Mouse (Mus musculus) mesoderm, embryonic 11.5 days (tissue): ENCODE measurements around the gene Lztr1.

Experiments used
- DNase-seq: peaks from one replicate; pipeline ENCODE4 v3.0.0-alpha.2; 2012; ENCODE audit warnings: low read depth, low spot score

Gene Lztr1

GRCm38 (mm10) chr16:17508546-17509239 is at the start of gene Lztr1:
Gene Lztr1 (plus strand): TSS chr16:17508688.
- peak; percentile 90 for DNase-seq

DNA sequence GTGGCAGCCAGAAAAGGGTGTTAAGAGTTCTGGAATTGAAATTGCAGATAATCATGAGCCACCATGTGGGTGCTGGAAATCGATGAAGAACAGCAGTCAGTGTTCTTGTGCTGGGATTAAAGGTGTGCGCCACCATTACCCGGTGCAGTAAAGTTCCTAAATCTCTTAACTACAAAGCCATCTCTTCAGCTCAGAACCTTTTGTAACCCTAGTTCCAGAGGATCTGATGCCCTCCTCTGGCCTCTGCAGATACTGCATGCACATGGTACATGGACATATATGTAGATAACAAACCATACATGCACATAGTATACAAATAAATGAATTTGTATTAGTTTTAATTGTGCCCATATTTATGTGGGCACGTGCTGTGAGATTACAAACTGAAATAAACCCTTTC is 48.2 kb upstream of the Lztr1 start:
- peak; percentile 14 for DNase-seq

DNA sequence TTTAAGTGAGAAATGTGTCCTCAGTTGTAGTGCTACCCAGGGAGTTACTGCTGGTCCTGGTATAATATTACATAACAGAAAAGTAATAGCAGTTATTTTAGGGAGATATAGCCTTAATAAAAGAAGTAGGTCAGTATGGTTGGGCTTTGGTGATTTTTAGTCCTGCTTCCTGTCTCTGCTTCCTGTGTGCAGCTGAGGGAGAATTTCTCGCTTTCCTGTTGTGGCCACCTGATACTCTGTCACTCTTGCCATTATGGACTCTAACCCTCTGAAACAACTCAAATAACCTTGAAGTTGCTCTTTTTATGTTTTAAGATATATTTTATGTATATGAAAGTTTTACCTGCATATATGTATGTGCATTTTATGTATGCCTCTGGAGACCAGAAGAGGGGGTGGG is 46.9 kb upstream of the Lztr1 start:
- DNase-seq: no peak

- DNase-seq: no peak
Observed at GRCm38 (mm10) chr16:17463184-17463583, 45.3 kb upstream of the Lztr1 start.

GRCm38 (mm10) chr16:17466875-17467663 is 41.4 kb upstream of the Lztr1 start:
- no peak for DNase-seq

GRCm38 (mm10) chr16:17472498-17472897 is 36.0 kb upstream of the Lztr1 start:
- no peak for DNase-seq

DNA sequence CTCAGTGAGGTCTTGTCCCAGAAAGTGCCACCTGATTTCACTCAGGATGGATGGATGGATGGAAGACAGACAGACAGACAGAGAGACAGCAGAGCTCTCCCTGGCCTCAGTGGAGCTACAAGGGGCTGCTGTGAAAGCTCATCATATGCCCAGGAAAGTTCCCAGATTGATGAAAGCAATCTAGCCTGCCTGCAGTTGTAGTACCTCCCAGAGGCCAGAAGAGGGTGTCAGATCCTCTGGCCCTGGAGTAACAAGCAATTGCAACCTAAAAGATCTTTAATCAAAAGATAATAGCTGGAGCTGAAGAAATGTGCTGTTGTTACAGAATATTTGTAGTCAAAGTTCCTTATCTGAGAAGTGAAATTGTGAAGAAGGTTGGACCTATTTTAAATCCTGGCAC is 34.4 kb upstream of the Lztr1 start:
- DNase-seq: no peak

DNA sequence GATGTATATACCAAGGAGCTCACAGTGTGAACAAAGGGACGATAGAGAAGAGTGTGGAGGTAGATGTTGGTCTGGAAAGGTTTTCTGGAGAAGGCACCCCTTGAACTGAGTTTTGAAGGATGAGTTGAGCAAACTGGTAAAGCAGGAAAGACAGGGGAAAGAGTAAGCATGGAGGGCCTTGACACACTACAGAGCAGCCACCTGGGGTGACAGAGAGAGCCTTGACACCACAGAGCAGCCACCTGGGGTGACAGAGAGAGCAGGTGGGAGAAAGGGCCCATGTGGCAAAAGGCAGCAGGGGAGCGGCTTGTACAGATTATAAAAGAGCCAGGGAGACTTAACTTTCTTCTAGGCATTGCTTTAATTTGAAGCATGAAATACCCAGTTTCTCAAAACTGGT is 33.7 kb upstream of the Lztr1 start:
- DNase-seq: no peak

DNA sequence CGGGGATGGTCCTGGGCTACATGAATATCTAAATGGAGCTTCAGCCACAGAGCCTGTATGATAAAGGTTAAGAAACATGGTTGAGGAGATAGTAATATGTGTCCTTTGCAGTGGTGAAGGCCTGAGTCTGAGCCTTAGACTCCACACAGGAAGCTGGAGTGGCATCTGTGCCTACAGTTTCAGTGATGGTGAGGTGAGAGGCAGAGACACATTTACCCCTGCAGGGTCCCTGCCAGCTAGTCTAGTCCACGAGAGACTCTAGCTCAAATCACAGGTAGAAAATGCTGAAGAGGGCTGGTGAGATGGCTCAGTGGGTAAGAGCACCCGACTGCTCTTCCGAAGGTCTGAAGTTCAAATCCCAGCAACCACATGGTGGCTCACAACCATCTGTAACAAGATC is 33.2 kb upstream of the Lztr1 start:
- DNase-seq: no peak

GRCm38 (mm10) chr16:17478331-17478943 is 30.1 kb upstream of the Lztr1 start:
- DNase-seq: no peak

GRCm38 (mm10) chr16:17481465-17481864 is 27.0 kb upstream of the Lztr1 start:
- DNase-seq: no peak

- DNase-seq: no peak
Observed at GRCm38 (mm10) chr16:17486505-17486904, 22.0 kb upstream of the Lztr1 start.

GRCm38 (mm10) chr16:17488478-17489468 is 19.7 kb upstream of the Lztr1 start:
- DNase-seq: no peak

DNA sequence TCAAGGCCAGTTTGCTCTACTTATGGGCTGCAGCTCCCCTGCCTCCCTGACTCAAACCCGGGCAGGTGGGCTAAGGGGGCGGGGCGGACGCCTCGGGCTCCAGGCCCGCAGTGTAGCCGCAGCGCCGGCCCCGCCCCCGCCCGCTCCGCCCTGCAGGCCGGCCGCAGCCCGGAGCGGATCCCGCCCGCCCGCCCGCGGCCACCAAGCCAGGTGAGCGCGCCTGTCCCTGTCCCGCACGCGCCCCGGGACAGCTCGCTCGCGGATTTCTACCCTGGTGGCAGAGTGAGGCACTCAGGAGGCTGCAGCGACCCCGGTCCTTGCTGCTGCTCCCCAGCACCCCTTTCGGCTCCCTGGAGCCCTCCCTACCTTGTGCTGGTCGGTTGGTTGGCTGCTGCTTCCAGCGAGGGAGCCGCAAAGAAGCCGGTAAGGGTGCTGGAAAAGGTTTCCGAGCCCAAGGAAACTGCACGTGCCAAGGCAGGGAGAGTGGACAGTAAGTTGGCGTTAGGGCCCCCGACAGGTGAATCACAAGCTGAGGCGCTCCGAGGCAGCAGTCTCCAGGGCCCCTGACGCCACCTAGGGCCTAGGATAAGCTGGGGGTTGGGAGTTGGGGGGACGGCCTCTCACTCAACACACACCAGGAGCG is 18.9 kb upstream of the Lztr1 start, which contains the start of gene Aifm3:
TSS of gene Aifm3 (plus strand) at position 143 of the 643 bp plus-strand sequence.
- no peak for DNase-seq

DNA sequence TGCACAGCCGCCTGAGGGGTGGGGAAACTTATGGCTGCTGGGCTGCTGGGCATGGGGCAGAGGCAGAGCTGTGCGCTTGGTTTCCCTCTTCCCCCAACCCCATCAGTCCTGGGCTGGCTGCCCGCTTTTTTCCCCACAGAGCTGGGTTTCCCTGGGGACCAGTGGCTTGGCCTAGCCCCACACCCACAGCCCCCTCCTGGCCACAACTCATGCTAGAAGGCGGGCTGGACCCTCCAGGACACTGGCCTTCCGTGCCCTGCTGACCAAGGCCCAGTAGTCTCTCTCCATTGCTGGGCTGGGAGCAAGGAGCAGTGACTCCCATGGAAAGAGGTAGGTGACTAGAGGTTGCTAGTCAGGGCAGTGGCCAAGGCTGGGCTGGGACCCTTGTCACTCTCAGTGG is 17.3 kb upstream of the Lztr1 start:
- no peak for DNase-seq

GRCm38 (mm10) chr16:17491896-17492561 is 16.5 kb upstream of the Lztr1 start:
- no peak for DNase-seq

DNA sequence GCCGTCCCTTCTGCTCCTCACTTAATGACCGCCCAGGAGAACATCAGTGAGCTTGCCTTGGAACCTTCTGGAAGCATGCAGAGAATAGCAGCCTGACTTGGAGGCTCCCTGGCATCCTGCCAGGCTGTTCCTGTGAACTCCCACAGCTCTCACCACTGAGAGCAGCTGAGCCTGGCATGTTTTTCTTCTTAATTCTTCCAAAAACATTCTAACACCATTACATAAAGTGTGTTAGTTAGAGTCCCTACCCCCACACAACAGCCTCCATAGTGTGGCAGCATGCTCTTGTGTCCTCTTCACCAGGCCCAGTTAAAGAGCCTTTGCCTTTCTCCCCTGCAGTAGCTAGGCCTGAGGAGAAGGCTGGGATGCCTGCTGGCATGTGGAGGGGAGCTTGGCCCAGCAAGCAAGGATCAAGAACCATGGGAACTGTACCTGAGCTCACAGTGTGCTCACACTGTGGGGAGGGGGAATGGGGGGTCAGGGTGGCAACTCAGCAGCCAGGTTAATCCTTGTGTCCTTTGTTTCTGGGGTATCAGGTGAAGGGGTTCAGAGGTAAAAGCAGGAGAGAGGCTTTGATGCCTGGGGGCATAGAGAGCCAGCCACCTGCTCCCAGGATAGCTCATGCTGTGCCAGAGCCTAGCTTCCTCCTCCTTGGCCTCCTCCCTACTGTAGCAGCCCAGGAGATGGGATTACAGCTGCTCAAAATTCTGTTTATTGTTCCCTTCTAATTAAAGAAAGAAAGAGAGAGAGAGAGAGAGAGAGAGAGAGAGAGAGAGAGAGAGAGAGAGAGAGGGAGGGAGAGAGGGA is 11.8 kb upstream of the Lztr1 start:
- no peak for DNase-seq

DNA sequence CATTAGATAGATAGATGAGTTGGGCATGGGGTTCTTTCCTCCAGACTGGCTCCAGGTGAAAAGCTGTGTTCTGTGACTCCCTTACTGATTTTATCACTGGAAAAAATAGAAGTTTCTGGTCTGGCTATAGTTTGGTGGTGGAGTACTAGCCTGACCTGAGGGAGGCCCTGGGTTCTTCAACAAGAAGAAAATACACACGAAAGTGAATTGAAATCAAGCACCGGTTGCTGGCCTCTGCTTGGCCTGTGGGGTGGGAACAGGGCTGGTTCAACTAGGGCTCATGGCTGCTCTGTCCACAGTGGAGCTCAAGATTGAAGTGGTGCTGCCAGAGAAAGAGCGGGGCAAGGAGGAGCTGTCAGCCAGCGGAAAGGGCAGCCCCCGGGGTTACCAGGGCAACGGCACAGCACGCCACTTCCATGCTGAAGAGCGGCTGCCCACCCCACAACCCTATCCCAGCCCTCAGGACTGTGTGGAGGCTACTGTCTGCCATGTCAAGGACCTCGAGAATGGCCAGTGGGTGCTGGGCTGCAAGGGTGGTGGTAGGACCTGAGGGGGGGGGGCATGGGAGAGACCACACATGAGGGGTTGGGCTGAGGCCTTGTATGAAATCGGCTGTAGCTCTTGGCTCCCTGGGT is 9.1 kb upstream of the Lztr1 start:
- DNase-seq: peak; percentile 37

- DNase-seq: no peak
Observed at GRCm38 (mm10) chr16:17502681-17503080, 5.8 kb upstream of the Lztr1 start.
